Mouse (Mus musculus) right cerebral cortex, postnatal 10 days (tissue): ENCODE data around the gene Rhox2c.
"Not testable (repeated sequence)": the region's sequence is repeated elsewhere in the genome, so short reads cannot be mapped to it uniquely, and the experiment has no call there.

Experiments used
- DNase-seq, 2 experiments: peaks; one replicate each; pipeline ENCODE4 v3.0.0; 2021; ENCODE audit warnings: low spot score in 2 of 2

The Rhox2c gene

GRCm38 (mm10) chrX:37453380-37453779 is at the start of gene Rhox2c:
Rhox2c (plus strand) TSS chrX:37453680.
- not testable (repeated sequence) for DNase-seq

- DNase-seq, result not testable (repeated sequence)
Observed at GRCm38 (mm10) chrX:37411767-37412166, 41.7 kb upstream of the Rhox2c start, which contains the start of gene Rhox2b. Rhox2b (plus strand) TSS chrX:37412067.

- DNase-seq, result not testable (repeated sequence)
Observed at GRCm38 (mm10) chrX:37432194-37432593, 21.3 kb upstream of the Rhox2c start, which contains the start of gene Rhox4b. Rhox4b (plus strand) TSS chrX:37432494.

GRCm38 (mm10) chrX:37458285-37458684 is 4.8 kb downstream of the Rhox2c start, which contains the start of gene Rhox3c:
Rhox3c (plus strand) TSS chrX:37458585.
- DNase-seq, result not testable (repeated sequence)

GRCm38 (mm10) chrX:37480037-37480436 is 26.6 kb downstream of the Rhox2c start, which contains the start of gene Rhox4c:
Rhox4c (plus strand) TSS chrX:37480337.
- not testable (repeated sequence) for DNase-seq

- not testable (repeated sequence) for DNase-seq
Observed at GRCm38 (mm10) chrX:37514059-37514458, 60.6 kb downstream of the Rhox2c start, which contains the start of gene Rhox4d. Rhox4d (plus strand) TSS chrX:37514359.
